Mouse (Mus musculus) kidney, adult 2 months (tissue): ENCODE measurements around the gene Atat1. TPM values are rescaled to one million over a fixed set of nuclear protein-coding genes. Genes with fewer than 3 reads are reported as not detected.
"Not testable (repeated sequence)": the region's sequence is repeated elsewhere in the genome, so short reads cannot be mapped to it uniquely, and the experiment has no call there.

ENCODE experiments used
- DNase-seq: peaks from one replicate; pipeline ENCODE4 v3.0.0; 2021
- H3K27ac ChIP-seq: fragments of 200-500 bp; 2 replicates; pipeline ENCODE4 v1.5.1; 2012; ENCODE audit warnings: low read depth, low read length, control low read depth, inconsistent platforms; ENCODE audit not compliant: insufficient read depth
- H3K27me3 ChIP-seq: fragments of 200-500 bp; replicated peaks from 2 replicates; pipeline ENCODE4 v1.6.1; 2012; ENCODE audit warnings: mild to moderate bottlenecking, moderate library complexity, low read length, inconsistent platforms; ENCODE audit not compliant: control insufficient read depth, insufficient read depth
- H3K36me3 ChIP-seq: fragments of 200-500 bp; 2 replicates; pipeline ENCODE4 v1.6.1; 2012; ENCODE audit warnings: mild to moderate bottlenecking, moderate library complexity, low read length, inconsistent platforms; ENCODE audit not compliant: control insufficient read depth, insufficient read depth
- H3K4me1 ChIP-seq: fragments of 200-500 bp; 2 replicates; pipeline ENCODE4 v1.6.1; 2011; ENCODE audit warnings: low read length; ENCODE audit not compliant: control insufficient read depth, insufficient read depth
- H3K4me3 ChIP-seq: fragments of 200-500 bp; 2 replicates; pipeline ENCODE4 v1.5.1; 2011; ENCODE audit warnings: mild to moderate bottlenecking, low read depth, low read length, control low read depth; ENCODE audit not compliant: insufficient read depth
- CTCF ChIP-seq: fragments of 200-500 bp; conservative IDR thresholded peaks from 2 replicates; pipeline ENCODE4 v1.5.1; 2011; ENCODE audit warnings: low read depth, mild to moderate bottlenecking, control low read depth, low read length, moderate library complexity, mixed read lengths; ENCODE audit not compliant: insufficient read depth, insufficient read length
- POLR2A ChIP-seq: fragments of 200-500 bp; IDR thresholded peaks from one replicate; pipeline ENCODE4 v1.6.1; 2011; ENCODE audit warnings: low read depth, low read length, control low read depth
- WGBS: fragments of 180-500 bp; shearing (Covaris S2); methylation state at CpG from one replicate; pipeline ENCODE4 v1.1.7; 2018; 5-methylcytosine and 5-hydroxymethylcytosine counted together
- polyA plus RNA-seq: library from polyadenylated mRNA; depleted of rRNA; stranded (reverse); fragments of >200 nt; gene quantifications from 2 replicates; pipeline ENCODE4 v1.2.3, GENCODE M21; 2012; rRNA removed

The Atat1 gene
- polyA plus RNA-seq: 42.9 and 54.6 TPM in 2 replicates

DNA sequence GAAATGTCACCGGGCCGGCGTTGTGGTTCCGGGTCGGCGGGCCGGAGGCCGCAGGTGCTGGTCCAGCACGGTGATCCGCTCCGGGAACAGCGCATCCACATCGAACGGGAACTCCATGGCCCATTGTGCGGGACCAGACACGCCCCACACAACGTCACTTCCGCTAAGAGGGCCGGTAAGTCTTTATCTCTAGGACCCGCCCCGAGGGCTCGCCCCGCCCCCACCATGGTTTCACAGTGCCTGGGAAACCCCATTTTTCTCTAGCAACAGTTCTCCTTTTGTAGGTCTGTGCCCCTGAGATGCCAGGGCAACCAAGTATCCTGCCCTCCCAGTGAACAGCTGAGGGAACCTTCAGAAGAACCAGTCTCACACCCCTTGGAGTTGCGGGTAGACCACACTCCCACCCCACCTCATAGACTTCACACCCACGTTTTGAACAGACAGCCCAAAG, at the start of gene Atat1:
Atat1 (minus strand) TSS at position 157 of the 451 bp plus-strand sequence.
- peak; percentile 97 for DNase-seq

GRCm38 (mm10) chr17:35958533-35959223, 48.8 kb upstream of the Atat1 start:
- Histone ChIP-seq H3K4me1 (no peaks in the 10 kb centered on the region), H3K27me3 (no peaks in the 10 kb centered on the region), H3K27ac (no peak overlapping the region), H3K4me3 (no peak overlapping the region), H3K36me3 (peaks cover 5% of the 10 kb centered on the region)
- no peak for DNase-seq
- no peak for TF ChIP-seq POLR2A
- no peak for TF ChIP-seq CTCF
- WGBS: 95% methylated on average over 15 of the region's 15 CpGs

More for the DNA sequence above, at the start of gene Atat1:
- Histone ChIP-seq H3K27me3 (no peaks in the 10 kb centered on the region), H3K36me3 (no peaks in the 10 kb centered on the region), H3K4me1 (no peaks in the 10 kb centered on the region), H3K4me3 (peak within 1 kb of the TSS; percentile 58), H3K27ac (peak within 1 kb of the TSS; percentile 14; the same call in 1 of the 2 replicates)
- WGBS: 3% methylated on average over 25 of the region's 25 CpGs
- TF ChIP-seq CTCF (no peak), POLR2A (peak; percentile 54)

DNA sequence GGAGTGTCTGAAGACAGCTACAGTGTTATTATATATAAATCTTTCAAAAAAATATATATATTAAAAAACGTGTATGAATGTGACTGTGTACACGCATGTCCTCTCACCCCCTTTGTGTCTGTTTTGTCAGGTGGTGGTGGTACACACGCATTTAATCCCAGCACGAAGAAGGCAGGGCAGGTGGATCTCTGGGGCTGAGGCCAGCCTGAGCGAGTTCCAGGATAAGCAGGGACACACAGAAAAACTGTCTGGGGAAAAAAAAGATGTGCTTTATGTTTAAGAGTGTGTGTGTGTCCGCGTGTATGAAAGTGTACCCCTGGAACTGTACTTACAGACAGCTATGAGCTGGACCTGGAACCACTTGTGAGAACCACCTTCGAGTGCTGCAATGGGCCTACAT, 44.8 kb upstream of the Atat1 start:
- Histone ChIP-seq H3K4me3 (no peak overlapping the region), H3K36me3 (peaks cover 3% of the 10 kb centered on the region; the same call in 1 of the 2 replicates), H3K4me1 (no peaks in the 10 kb centered on the region), H3K27me3 (no peaks in the 10 kb centered on the region), H3K27ac (no peak overlapping the region)
- no peak for TF ChIP-seq POLR2A
- TF ChIP-seq CTCF: no peak
- no peak for DNase-seq
- WGBS: 80% methylated on average over 8 of the region's 8 CpGs

- not testable (repeated sequence) for H3K4me1 ChIP-seq, H3K36me3 ChIP-seq, H3K4me3 ChIP-seq, H3K27me3 ChIP-seq, DNase-seq, H3K27ac ChIP-seq
- WGBS: 91% methylated on average over 3 of the region's 3 CpGs
Observed at GRCm38 (mm10) chr17:35952559-35952958, 42.7 kb upstream of the Atat1 start.

GRCm38 (mm10) chr17:35950946-35951345, 41.1 kb upstream of the Atat1 start:
- not testable (repeated sequence) for H3K27ac ChIP-seq, DNase-seq, H3K4me1 ChIP-seq, H3K27me3 ChIP-seq, H3K4me3 ChIP-seq, H3K36me3 ChIP-seq

GRCm38 (mm10) chr17:35939941-35940340, 30.1 kb upstream of the Atat1 start:
- Histone ChIP-seq H3K36me3 (no peaks in the 10 kb centered on the region), H3K27ac (no peak overlapping the region), H3K4me1 (no peaks in the 10 kb centered on the region), H3K4me3 (no peak overlapping the region), H3K27me3 (no peaks in the 10 kb centered on the region)
- no peak for DNase-seq
- TF ChIP-seq POLR2A (no peak), CTCF (no peak)
- WGBS: 76% methylated on average over 1 of the region's 1 CpGs

DNA sequence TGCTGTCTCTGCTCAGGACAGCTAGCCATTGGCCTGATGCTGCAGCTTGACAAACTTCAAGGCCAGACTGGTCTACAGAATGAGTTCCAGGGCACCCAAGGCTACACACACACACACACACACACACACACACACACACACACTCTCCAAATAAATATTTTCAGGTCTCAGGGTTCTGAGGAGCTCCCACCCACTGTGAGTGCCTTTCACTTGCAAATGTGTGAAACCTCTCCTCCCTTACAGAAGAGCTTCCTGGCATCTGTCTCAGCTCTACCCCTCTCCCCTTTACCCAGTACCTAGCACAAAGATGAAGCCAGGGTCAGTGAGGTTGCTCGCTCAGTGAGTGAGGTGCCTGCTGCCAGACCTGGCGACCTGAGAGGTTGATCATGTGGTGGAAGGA, 29.2 kb upstream of the Atat1 start:
- DNase-seq: no peak
- TF ChIP-seq CTCF: no peak
- TF ChIP-seq POLR2A: no peak
- Histone ChIP-seq H3K4me3 (no peak overlapping the region), H3K36me3 (no peaks in the 10 kb centered on the region), H3K27me3 (no peaks in the 10 kb centered on the region), H3K4me1 (no peaks in the 10 kb centered on the region), H3K27ac (no peak overlapping the region)
- WGBS: 64% methylated on average over 2 of the region's 2 CpGs
